Mouse (Mus musculus): ENCODE results near the gene Itga2b. TPM values are rescaled to one million over a fixed set of nuclear protein-coding genes. Genes with fewer than 3 reads are reported as not detected.

The Itga2b gene
- polyA plus RNA-seq, 1 experiment from 2014 or later: 2.9 TPM

DNA sequence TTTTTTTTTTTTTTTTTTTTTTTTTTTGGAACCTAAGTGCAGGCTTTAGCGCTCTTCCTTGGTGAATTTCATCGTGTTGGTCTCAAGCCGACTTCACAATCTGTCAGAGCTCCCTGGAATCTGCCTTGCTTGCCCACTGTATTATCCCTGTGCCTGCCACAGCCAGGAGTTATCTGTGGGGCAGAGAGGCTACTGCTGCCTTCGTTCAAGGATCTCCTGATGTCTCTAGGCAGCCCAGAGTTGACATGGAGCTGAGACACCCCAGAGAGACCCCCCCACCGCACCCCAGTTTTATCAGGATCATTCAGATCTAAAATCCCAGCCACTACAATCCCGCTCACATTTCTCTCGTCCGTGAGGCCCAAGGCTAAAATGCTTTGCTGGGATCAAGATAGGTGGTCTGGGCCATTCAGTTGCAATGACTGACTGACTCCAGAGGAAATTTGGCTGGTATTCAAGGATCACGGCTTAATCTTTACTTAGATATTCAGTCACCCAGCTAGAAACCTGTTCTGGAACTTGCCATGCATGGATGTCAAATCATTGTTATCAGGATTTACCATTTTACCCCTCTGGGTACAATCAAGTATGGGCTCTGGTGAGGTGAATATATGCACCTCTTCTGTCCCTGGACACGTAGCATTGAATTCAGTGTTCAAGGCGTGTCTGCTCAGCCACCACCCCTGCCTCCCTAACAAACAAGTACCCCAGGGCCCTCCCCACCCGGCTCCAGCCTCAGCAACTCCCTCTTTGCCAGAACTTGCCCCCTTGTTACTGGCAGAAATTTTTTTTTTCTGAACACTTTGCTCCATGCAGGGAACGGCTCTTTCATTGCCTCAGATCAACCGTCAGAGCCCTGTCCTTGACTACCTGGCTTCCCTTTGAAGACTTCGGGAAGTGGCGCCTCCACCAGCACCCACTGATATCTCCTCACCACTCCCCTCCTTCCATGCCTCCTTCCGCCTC lies 20.6 kb downstream of the Itga2b start:
- ATAC-seq: no peak
- H3K27ac ChIP-seq: no peak overlapping the region
- H3K4me2 ChIP-seq: no peak overlapping the region
- WGBS: 48% methylated on average over 17 of the region's 17 CpGs
- peaks cover 40% of the 10 kb centered on the region for H3K27me3 ChIP-seq
- no peaks in the 10 kb centered on the region for H3K36me3 ChIP-seq (ENCODE audit: poor library complexity, severe bottlenecking)
- peaks cover 33% of the 10 kb centered on the region for H3K4me1 ChIP-seq
- H3K9me3 ChIP-seq (replicated peaks): no peaks in the 10 kb centered on the region
- no peak overlapping the region for H3K9ac ChIP-seq
- H3K4me3 ChIP-seq: no peak overlapping the region

DNA sequence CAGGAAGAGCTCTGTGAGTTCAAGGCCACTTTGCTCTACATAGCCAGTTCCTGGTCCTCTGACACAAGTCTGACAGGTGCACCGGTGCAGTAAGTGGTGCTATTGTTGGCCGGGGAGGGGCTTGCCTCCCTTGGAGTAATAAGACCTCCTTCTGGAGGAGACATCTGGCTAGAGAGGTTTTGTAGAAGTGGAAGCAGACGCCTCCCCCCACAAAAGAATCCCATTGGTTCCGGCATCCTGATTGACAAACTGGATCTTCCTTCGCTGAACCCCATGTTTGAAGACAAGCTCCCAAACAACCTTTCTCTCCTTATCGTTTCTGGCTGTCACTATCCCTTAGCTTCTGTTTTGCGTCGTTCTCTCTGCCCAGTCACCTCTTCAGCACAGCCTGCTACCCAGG lies 21.6 kb downstream of the Itga2b start:
- peaks cover 35% of the 10 kb centered on the region for H3K27me3 ChIP-seq
- no peak overlapping the region for H3K9ac ChIP-seq
- WGBS: 15% methylated on average over 8 of the region's 8 CpGs
- peaks cover 7% of the 10 kb centered on the region; the same call in 1 of the 2 replicates for H3K36me3 ChIP-seq (ENCODE audit: poor library complexity, severe bottlenecking)
- H3K4me1 ChIP-seq: peaks cover 42% of the 10 kb centered on the region
- H3K4me2 ChIP-seq: no peak overlapping the region
- H3K9me3 ChIP-seq (replicated peaks): no peaks in the 10 kb centered on the region
- no peak for ATAC-seq
- H3K4me3 ChIP-seq: no peak overlapping the region
- H3K27ac ChIP-seq: no peak overlapping the region

DNA sequence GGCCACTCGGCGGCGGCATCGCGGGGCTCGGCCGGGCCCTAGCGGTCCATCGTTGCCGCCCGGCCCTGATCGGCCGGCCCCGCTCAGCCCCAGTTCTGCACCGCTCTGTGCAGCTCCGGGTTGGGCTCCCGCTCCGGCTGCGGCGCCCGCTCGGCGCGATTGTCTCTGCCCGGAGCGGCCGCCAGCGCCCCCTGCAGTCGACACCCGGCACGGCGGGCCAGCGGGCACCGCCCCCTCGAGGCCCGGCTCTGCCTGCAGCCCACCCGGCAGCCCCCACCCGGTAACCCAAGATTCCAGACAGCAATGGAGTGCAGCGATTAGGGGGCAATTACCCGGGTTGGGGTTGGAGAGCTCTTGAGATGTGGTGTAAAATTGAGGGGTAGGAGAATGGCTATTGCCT lies 22.4 kb downstream of the Itga2b start, which contains the start of gene Fam171a2:
Gene Fam171a2 (minus strand): TSS at position 186 of the 400 bp plus-strand sequence.
- H3K4me1 ChIP-seq: peaks cover 42% of the 10 kb centered on the region
- H3K27ac ChIP-seq: peak within 1 kb of the TSS; percentile 98
- peak; percentile 85 for ATAC-seq
- no peaks in the 10 kb centered on the region for H3K9me3 ChIP-seq (replicated peaks)
- peaks cover 28% of the 10 kb centered on the region; the same call in 1 of the 2 replicates for H3K27me3 ChIP-seq
- peaks cover 13% of the 10 kb centered on the region for H3K36me3 ChIP-seq (ENCODE audit: poor library complexity, severe bottlenecking)
- H3K4me2 ChIP-seq: peak within 1 kb of the TSS; percentile 97
- H3K4me3 ChIP-seq: peak within 1 kb of the TSS; percentile 94
- under 1% methylated on average over 33 of the region's 40 CpGs for WGBS
- H3K9ac ChIP-seq: peak within 1 kb of the TSS; percentile 99

DNA sequence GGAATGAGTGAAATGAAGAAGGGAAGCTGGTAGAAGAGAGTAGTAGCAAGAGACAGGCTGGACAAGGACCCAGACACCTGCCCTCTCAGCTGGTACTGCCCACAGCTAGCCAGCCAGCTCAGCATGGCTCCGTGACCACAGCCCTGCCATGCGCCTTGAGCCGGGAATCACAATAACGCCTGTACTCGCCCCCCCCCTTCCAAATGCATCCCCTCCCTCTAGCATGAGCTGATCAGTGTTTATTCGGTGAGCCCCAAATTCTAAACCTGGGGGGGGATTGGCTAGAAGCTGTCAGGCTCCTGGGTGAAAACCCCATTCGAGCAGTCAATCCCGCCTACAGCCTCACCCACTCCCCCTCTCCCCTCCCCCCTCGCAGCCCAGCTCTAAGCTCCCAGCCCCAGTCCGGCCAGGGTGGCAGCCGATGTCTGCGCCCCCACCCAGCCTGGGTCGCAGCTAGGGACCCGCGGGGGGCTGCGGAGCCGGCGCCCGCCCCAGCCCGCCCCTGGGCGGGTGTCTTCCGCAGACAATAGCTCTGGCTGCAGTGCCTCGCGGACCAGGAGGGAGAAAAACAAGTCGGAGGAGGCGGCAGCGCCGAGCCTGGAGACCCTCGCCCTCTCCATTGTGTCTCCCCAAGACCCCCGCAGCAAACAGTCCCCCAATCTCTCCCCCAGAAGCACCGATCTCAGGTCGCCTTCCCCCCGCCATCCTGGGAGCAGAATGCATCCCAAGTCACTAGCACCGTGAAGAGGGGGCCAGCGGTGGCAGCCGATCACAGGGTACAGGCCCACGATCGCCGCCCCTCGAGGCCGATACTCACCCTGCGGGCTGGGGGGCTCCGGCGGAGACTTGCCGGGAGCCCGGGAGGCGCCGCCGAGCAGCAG lies 23.1 kb downstream of the Itga2b start:
- H3K9ac ChIP-seq: peak overlapping the region; percentile 99
- no peaks in the 10 kb centered on the region for H3K9me3 ChIP-seq (replicated peaks)
- peaks cover 42% of the 10 kb centered on the region for H3K4me1 ChIP-seq
- H3K4me2 ChIP-seq: peak overlapping the region; percentile 97
- peaks cover 28% of the 10 kb centered on the region; the same call in 1 of the 2 replicates for H3K27me3 ChIP-seq
- H3K27ac ChIP-seq: peak overlapping the region; percentile 98
- WGBS: under 1% methylated on average over 40 of the region's 49 CpGs
- peaks cover 20% of the 10 kb centered on the region for H3K36me3 ChIP-seq (ENCODE audit: poor library complexity, severe bottlenecking)
- peak overlapping the region; percentile 94 for H3K4me3 ChIP-seq
- ATAC-seq: peak; percentile 65

- Histone ChIP-seq H3K9ac (peak overlapping the region; percentile 99), H3K4me3 (peak overlapping the region; percentile 94), H3K4me1 (peaks cover 42% of the 10 kb centered on the region), H3K9me3 (replicated peaks) (no peaks in the 10 kb centered on the region), H3K27ac (peak overlapping the region; percentile 98), H3K36me3 (ENCODE audit: poor library complexity, severe bottlenecking) (peaks cover 29% of the 10 kb centered on the region), H3K4me2 (peak overlapping the region; percentile 97), H3K27me3 (peaks cover 23% of the 10 kb centered on the region; the same call in 1 of the 2 replicates)
- ATAC-seq: peak; percentile 20; the same call in 1 of the 2 replicates
- 10% methylated on average over 7 of the region's 7 CpGs for WGBS
These were observed 24.0 kb downstream of the Itga2b start for GRCm38 (mm10) chr11:102445891-102446361.

DNA sequence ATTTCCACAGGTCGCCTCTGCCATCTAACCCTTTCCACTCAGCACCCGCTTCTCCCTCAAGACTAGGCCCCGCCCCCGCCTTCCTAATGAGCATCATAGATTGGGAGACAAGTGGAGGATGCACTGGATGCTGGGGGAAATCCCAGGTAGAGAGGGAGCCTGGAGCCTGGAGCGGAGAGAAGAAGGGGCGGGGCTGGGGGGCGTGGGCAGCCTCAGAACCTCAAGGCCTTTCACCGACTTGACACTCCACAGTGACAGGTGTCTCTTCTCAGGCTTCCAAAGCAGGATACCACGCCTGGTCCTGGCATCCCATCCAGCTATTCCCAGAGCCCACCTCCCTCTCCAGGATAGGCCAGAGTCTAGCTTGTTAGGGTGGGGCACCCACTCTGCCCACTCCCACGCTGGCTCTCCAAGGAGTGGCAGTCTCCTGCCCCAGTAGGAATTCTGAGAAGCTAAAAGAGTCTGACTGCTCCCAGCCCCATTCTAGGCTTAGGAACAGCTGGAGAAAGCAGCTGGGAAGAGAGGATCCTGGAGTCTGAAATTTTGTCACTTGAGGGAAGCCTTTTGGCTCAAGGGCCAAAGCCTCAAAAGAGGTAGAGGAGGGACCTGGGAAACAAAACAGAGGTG lies 24.5 kb downstream of the Itga2b start:
- H3K4me1 ChIP-seq: peaks cover 42% of the 10 kb centered on the region
- peaks cover 19% of the 10 kb centered on the region; the same call in 1 of the 2 replicates for H3K27me3 ChIP-seq
- 0 out of 2 replicates have a peak, but pooled peaks have one; percentile 17 for ATAC-seq
- H3K9ac ChIP-seq: peak overlapping the region; percentile 99
- peak overlapping the region; percentile 94 for H3K4me3 ChIP-seq
- H3K4me2 ChIP-seq: peak overlapping the region; percentile 97
- peaks cover 34% of the 10 kb centered on the region for H3K36me3 ChIP-seq (ENCODE audit: poor library complexity, severe bottlenecking)
- no peaks in the 10 kb centered on the region for H3K9me3 ChIP-seq (replicated peaks)
- 13% methylated on average over 10 of the region's 10 CpGs for WGBS
- peak overlapping the region; percentile 98 for H3K27ac ChIP-seq

DNA sequence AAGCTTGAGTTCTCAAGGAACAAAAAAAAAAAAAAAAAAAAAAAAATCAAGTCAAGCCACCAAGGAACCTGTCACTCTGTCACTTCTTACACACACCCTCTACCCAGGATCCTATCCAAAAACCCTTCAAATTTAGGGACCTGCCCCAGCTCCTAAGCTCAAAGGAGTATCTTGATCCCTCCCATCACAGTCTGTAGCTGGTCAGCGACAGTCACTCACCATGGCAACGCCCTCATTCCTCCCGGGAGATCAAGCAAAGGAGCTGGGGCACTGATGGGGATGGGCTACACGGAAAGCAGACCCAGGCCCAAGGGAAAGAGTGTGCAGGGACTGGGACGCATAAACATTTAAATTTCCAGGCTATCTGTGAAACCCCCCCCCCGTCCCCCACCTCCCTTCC lies 25.1 kb downstream of the Itga2b start:
- H3K27me3 ChIP-seq: peaks cover 18% of the 10 kb centered on the region; the same call in 1 of the 2 replicates
- H3K9me3 ChIP-seq (replicated peaks): no peaks in the 10 kb centered on the region
- H3K36me3 ChIP-seq (ENCODE audit: poor library complexity, severe bottlenecking): peaks cover 40% of the 10 kb centered on the region
- 6% methylated on average over 6 of the region's 6 CpGs for WGBS
- H3K4me1 ChIP-seq: peaks cover 42% of the 10 kb centered on the region
- ATAC-seq: no peak
- H3K27ac ChIP-seq: peak overlapping the region; percentile 98; the same call in 1 of the 2 replicates
- H3K4me2 ChIP-seq: peak overlapping the region; percentile 97
- H3K9ac ChIP-seq: peak overlapping the region; percentile 99
- H3K4me3 ChIP-seq: peak overlapping the region; percentile 94

DNA sequence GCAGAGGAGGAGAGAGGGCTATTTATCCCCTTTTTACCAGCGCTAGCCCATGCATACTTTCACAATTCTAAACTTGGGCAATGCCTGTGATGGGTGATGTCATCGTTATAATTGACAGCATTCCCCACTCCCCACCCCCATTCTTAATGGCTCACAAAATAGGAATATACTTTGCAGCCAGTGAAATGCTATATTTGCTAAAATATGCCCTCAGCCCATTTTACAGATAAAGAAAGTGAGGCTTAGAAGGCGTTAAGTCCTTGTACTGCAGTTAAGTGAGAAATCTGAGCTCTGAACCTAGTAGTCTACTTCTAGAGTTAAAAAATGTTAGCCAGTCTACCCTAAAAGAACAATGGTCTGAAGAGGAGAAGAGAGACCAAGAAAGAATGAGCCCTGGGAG lies 25.6 kb downstream of the Itga2b start:
- H3K36me3 ChIP-seq (ENCODE audit: poor library complexity, severe bottlenecking): peaks cover 45% of the 10 kb centered on the region
- no peak overlapping the region for H3K4me3 ChIP-seq
- peaks cover 18% of the 10 kb centered on the region; the same call in 1 of the 2 replicates for H3K27me3 ChIP-seq
- 55% methylated on average over 3 of the region's 3 CpGs for WGBS
- H3K9ac ChIP-seq: no peak overlapping the region
- no peak for ATAC-seq
- H3K27ac ChIP-seq: no peak overlapping the region
- H3K4me2 ChIP-seq: peak overlapping the region; percentile 97; the same call in 1 of the 2 replicates
- peaks cover 43% of the 10 kb centered on the region for H3K4me1 ChIP-seq
- H3K9me3 ChIP-seq (replicated peaks): no peaks in the 10 kb centered on the region

DNA sequence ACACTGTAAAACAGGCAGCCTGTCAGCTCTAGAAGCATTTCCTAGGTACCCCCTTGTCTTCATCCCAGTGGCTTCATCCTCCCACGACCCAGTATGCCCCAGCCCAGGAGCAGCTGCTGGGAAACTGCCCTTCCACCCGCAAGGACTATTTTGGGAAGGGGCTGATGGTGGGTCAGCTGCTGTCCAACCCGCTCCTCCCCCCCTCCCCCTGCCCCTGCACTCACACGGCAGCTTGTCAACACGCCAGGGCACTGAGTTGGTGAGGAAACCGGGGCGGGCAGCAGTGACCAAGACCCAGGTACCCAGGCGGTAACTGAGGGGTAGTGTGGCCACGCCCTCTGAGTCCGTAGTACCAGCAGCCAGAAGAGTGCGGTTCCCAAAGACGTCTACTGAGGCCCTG lies 26.2 kb downstream of the Itga2b start:
- no peak for ATAC-seq
- H3K4me1 ChIP-seq: peaks cover 49% of the 10 kb centered on the region
- no peak overlapping the region for H3K4me2 ChIP-seq
- 0 out of 2 replicates have a peak overlapping the region, but pooled peaks have one; percentile 8 for H3K27ac ChIP-seq
- 77% methylated on average over 12 of the region's 12 CpGs for WGBS
- H3K9me3 ChIP-seq (replicated peaks): no peaks in the 10 kb centered on the region
- H3K9ac ChIP-seq: no peak overlapping the region
- H3K27me3 ChIP-seq: peaks cover 18% of the 10 kb centered on the region; the same call in 1 of the 2 replicates
- H3K4me3 ChIP-seq: no peak overlapping the region
- peaks cover 51% of the 10 kb centered on the region for H3K36me3 ChIP-seq (ENCODE audit: poor library complexity, severe bottlenecking)

DNA sequence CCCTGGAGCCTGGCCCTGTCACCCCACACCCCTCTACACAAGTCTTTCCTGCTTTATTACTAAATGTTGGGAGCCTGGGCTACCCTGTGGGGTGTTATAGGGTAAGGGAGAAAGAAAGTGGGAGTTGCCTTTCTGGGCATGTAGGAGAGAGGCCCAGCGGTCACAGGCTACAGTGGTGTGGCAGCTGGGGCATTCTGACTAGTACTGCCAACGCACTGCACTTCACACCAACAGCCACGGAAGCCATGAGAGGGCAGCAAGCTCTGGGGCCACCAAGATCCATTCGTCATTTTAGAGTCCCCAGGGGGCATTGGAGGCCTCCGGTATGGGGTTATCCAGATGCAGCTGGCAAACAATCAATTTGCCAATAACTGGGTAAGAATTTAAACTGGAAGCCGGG lies 27.8 kb downstream of the Itga2b start:
- no peak overlapping the region for H3K4me2 ChIP-seq
- peaks cover 54% of the 10 kb centered on the region for H3K4me1 ChIP-seq
- ATAC-seq: no peak
- no peaks in the 10 kb centered on the region for H3K9me3 ChIP-seq (replicated peaks)
- H3K9ac ChIP-seq: no peak overlapping the region
- H3K27me3 ChIP-seq: peaks cover 12% of the 10 kb centered on the region; the same call in 1 of the 2 replicates
- peaks cover 67% of the 10 kb centered on the region for H3K36me3 ChIP-seq (ENCODE audit: poor library complexity, severe bottlenecking)
- H3K4me3 ChIP-seq: no peak overlapping the region
- 90% methylated on average over 6 of the region's 6 CpGs for WGBS
- H3K27ac ChIP-seq: no peak overlapping the region

- H3K4me3 ChIP-seq: no peak overlapping the region
- no peaks in the 10 kb centered on the region for H3K9me3 ChIP-seq (replicated peaks)
- H3K27me3 ChIP-seq: peaks cover 12% of the 10 kb centered on the region; the same call in 1 of the 2 replicates
- H3K27ac ChIP-seq: no peak overlapping the region
- H3K4me1 ChIP-seq: peaks cover 57% of the 10 kb centered on the region
- H3K4me2 ChIP-seq: no peak overlapping the region
- no peak overlapping the region for H3K9ac ChIP-seq
- peaks cover 72% of the 10 kb centered on the region for H3K36me3 ChIP-seq (ENCODE audit: poor library complexity, severe bottlenecking)
- ATAC-seq: no peak
- WGBS: 84% methylated on average over 3 of the region's 3 CpGs
These were observed 28.5 kb downstream of the Itga2b start for GRCm38 (mm10) chr11:102441434-102441833.

Data from forebrain, embryonic 13.5 days (tissue).